Mouse (Mus musculus): ENCODE results near the gene Eda.

The Eda gene

DNA sequence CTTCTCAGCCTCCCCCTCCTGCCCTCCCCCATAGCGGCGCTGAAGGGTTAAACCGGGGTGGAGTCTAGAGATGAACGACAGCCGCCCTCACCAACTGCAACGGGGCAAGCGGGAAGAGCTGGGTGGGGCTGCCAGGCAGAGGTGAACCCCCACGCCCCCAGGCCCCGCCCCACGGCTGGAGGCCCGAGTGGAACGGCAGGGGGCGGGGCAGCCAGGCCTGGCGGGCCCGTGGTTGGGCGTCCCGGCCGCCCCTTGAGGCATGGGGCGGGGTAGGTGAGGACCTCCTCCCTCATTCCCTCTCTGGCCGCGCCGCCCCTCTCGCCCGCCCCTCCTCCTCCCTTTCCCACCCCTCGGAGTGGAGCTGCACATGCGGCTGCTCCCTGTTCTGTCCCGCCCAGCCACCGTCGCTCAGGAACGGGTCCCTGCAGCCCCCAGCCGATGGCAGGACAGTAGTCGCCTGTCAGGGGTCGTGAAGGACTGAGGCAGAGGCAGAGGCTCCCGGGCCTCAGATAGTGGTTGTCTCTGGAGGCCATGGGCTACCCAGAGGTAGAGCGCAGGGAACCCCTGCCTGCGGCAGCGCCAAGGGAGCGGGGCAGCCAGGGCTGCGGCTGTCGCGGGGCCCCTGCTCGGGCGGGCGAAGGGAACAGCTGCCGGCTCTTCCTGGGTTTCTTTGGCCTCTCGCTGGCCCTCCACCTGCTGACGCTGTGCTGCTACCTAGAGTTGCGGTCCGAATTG, at the start of gene Eda:
Eda (plus strand) TSS at position 357 of the 735 bp plus-strand sequence.
- in situ Hi-C loops (cut with MboI, MseI) = no loop called here

DNA sequence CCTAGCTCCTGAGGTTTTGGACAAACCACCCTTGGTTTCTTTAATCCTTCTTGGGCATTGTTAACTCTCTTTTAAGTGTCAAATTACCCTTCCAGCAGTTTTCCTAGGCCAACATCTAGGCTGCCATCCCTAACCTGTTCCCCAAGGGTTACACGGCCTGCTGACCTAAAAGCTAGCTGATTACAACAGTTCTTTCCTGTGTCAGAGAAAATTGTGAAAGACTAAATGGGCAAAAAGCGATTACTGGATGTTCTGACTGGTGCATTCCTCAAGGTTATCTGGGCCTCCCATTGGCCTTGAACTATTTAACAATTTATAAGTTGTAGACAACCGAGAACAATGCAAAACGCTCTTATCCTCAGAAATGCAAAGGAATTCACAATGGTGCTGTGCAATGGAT, 14.4 kb upstream of the Eda start:
- in situ Hi-C loops (cut with MboI, MseI) = no loop called here

DNA sequence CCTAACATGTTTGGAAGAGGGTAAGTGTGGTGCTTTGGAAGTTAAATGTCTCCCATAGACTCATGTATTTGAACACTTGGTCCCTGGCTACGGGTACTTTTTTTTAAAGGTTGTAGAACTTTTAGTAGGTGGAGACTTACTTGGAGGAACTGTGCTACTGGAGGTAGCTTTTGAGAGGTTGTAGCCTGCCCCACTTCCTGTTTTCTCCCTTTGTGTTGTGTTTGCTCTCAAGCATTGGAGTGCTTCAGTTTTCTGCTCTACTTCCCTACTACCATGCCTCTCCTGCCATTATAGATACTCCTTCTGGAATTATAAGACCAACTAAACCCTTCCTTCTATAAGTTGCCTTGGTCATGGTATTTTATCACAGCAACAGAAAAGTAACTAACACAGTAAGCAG, 5.3 kb upstream of the Eda start:
- in situ Hi-C loops (cut with MboI, MseI) = no loop called here

DNA sequence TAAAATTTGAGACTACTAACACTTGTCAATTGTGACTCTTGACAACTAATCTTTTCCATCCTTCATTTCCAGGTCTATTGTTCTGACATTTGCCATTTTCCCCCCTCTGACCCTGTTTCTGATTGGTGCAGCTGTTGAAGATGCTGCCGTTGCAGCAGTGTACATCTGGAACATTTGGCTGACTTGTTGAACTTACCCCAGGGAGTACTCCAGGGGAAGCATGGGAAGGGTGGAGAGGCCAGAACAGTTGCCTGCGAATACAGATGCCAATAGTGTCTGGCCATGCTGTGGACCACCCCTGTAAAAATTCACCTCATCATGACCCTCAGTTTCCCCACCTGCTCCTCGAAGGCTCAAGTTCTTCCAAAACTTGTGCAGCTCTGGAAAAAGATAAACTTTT, 1.0 kb upstream of the Eda start:
- in situ Hi-C loops (cut with MboI, MseI) = no loop called here

DNA sequence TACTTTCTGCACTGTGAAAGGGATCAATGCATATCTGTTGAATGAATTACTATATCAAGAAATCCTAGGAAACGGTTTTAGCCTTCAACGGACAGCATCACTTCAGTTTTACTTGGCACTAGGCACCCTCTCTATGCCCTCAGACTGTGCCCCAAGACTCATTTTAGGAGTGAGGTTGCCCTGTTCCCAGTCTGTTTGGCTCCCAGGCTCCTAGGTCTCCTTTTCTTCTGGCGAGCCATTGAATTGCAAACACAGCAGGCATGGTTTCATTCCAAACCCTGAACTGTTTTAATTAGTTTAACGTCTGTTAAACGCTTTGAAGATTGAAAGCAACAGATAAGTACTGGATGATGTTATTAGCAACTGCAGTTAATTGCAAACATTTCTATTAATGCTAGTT, 603 bp upstream of the Eda start:
- in situ Hi-C loops (cut with MboI, MseI) = no loop called here

DNA sequence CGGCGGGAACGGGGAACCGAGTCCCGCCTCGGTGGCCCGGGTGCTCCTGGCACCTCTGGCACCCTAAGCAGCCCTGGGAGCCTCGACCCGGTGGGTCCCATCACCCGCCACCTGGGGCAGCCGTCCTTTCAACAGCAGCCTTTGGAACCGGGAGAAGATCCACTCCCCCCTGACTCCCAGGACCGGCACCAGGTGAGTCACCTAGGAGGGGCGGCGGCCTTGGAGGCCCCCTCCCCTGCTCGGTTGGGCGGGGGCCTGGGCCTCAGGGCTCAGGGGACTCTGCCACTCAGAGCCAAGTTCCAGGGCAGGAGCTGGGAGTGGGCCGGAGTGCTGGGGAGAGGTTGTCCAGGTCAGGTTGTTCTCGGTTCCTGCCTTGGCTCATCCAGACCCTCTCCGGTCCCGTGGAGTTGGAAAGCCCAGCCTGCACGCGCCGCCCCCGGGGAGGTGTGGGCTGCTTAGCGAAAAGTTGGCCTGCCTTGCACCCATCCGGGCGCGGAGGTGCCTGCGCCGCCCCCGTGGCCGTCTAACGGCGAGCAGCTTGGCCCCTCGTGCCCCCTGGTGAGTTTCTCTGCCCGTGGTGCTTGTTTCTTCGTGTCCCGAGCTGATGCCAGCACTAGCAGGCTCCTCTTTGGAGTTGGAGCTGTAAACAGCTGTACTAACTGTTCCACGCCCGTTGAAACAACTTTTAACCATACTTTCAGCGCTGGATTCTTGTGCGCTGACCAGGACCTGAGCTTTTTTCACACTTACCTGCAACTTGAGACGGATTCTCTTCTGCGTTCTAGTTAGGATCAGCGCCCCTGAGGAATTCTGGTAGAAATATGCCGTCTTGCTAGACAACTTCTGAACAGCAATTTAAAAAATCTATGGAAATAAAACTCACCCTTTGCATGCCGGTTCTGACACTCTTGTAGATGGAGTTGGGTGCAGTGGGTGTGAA, 849 bp downstream of the Eda start:
- in situ Hi-C loops (cut with MboI, MseI) = no loop called here

DNA sequence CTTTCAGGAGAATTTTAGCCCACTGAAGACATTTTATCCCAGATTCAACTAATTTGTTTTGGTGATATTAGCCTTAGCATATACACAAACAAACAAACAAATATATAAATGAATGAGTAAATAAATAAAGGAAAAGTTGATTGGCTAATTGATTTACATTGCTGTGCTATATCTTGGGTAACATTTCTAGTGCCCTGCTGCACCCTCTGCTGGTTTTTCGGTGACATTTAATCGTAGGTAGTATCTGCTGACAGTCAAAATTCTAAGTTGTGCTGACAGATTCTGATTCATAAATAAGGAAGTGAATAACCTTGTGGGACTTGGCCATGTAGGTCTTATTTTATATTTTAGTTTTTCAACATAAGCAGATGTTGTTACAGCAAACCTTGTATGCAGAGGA, 2.9 kb downstream of the Eda start:
- in situ Hi-C loops (cut with MboI, MseI) = no loop called here

DNA sequence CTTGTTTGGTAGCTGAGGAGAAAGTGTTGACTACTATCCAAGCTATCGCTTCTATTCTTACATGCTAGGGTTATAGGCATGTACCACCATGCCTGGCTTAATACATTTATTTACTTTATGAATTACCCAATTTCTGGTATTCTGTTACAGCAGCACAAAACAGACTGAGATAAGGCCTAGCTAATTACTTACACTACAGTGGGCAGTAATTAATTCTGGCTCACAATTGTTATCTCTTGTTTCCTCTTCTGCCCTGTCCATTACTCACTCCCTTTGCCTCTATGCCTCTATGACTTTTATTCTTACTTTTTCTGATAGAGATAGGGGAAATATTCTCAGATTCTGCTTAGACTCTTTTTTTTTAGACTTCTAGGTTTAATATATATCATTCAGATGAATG, 18.0 kb downstream of the Eda start:
- in situ Hi-C loops (cut with MboI, MseI) = no loop called here

DNA sequence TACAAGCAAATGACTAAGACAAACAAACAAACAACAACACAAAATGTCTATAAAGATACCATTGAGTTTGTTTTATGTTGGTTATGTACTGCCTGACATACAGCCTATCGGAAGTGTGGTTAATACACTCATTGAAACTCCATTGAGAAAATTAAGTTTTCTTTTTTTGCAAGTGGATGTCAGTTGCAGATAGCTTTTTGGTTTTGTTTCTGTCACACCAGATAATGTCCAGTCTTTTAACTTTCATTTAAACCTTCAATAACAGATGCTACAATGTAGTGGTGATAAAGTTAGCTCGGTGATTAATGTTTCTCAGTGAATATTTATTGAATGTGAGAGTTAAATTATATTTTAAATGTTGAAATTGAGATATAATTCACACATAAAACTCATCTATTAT, 23.9 kb downstream of the Eda start:
- in situ Hi-C loops (cut with MboI, MseI) = no loop called here

DNA sequence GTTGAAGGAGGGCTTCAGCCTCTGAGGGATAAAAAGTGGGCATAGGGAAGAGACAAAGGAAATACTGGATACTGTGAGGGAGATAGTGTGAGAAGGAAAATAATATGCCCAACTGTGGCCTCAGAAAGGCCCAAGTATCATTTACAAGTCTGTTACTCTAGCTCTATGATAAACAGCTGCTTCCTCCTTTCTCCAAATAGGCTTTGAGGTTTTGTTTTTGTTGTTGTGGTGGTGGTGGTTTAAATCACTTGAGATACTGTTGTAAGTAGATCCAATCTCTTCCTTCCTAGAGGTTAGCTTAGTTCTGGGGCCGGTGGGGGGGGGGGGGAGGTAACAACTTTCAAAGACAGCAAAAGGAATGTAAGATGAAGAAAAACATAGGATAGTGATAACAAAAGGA, 143.0 kb downstream of the Eda start:
- in situ Hi-C loops (cut with MboI, MseI) = no loop called here

DNA sequence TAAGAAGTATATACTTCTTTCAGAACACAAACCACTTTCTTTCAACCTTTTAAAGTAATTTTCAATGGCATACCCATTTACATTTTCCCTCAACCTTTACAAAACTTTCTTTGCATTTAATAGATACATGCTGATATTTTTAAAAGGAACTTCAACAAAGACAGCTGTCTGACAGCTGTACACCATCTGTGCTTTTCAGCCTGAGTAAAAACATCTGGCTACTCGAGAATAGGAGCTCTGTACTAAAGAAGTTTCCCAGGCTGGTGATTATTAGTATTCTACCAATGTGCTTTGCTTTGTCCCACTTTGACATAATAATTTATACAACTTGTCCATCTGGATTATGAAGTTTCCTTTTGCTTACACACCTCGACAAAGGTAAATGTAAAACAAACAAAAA, 219.9 kb downstream of the Eda start:
- in situ Hi-C loops (cut with MboI, MseI) = no loop called here

DNA sequence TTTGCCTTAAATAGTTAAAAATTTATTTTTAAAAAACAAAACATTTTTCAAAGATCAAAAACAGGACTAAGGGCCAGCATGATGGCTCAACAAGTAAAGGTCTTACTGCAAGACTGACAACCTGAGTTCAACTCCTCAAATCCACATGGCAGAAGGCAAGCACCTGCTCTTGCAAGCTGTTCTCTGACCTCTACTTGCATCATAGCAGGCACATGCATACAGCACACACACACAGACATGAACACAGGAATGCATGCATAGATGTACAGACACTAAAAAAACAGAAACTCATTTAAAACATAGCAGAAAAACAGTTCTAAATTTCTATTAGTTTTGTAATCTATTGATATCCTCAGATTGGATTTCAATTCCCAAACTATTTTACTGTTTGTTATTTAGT, 338.2 kb downstream of the Eda start:
- in situ Hi-C loops (cut with MboI, MseI) = no loop called here

DNA sequence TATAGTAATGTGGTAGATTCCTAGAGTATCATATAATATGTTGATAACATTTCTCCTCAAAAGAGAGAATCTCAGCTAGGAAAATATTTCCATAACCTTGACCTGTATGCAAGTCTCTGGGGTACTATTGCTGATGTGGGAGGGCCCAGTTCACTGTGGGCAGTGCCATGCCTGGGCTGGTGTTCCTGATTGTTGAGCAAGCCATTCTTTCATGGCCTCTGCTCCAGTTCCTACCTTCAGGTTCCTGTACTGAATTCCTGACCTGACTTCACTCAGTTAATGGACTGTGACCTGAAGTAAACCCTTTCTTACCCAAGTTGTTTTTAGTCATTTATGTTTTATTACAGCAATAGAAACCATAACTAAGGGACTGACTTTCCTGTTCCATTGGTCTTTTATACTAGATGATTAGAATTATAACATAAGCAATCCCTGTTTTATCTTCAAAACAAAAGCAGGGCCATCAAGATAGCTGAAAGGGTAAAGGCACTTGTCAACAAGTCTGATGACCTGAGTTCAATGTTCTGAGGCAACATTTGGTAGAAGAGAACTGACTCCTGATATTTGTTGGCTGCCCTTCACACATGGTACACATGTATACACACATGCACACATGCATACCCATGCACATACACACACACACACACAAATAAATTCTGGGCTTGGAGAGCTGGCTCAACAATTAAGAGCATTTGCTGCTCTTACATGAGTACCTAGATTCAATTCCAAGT, 338.9 kb downstream of the Eda start:
- in situ Hi-C loops (cut with MboI, MseI) = no loop called here

DNA sequence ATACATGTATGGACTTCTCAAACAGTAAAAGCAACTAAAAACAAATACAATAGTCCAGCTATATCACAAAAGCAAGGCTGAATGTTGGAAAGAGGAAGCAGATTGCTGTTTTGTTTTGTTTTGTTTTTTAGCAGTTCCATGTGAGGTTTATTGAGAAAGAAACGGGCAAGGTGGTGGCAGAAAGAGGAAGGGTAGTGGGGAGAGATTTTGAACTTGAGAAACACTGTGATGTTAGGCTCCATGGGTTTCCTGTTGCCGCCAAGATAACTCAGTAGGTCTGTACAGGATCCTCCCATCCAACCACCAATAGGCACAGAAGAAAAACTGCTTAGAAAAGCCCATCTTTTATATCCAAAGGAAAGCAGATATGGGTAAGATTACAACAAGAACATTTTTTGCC, 365.3 kb downstream of the Eda start:
- in situ Hi-C loops (cut with MboI, MseI) = no loop called here

DNA sequence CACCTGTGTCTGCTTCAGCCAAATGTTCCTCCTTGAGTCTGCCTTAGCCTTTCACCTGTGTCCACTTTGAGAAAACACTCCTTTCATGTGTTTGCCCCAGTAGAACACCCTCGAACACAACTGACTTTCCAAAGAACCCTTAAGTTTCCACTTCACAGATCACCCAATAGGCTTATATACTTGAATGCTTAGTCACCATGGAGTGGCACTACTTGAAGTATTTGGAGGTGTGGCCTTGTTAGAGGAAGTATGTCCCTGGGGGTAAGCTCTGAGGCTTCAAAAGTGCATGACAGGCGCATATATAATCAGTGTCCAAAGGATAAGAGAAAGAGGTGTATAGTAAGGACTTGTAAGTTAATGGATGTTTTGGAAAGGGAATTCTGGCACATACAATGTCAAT, 369.0 kb downstream of the Eda start:
- in situ Hi-C loops (cut with MboI, MseI) = no loop called here

DNA sequence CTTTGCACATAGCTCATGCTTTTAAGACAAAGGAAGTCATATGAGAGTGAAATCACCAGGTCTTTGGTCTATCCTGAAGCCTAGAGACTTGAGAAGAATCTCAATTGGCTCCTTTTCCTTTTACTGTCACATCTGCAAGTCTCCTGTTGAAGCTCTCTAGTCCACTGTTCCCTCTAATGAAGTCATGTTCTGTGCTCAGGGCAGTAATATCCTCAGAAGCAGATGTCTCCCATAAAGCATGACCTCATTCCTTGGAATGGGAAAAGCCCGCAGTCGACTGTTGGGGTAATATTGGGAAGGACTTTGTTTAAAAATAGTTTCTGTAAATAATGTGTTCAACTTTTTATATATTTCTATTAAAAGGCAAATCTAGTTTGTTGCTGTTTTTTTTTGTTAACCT, 381.6 kb downstream of the Eda start:
- in situ Hi-C loops (cut with MboI, MseI) = no loop called here

DNA sequence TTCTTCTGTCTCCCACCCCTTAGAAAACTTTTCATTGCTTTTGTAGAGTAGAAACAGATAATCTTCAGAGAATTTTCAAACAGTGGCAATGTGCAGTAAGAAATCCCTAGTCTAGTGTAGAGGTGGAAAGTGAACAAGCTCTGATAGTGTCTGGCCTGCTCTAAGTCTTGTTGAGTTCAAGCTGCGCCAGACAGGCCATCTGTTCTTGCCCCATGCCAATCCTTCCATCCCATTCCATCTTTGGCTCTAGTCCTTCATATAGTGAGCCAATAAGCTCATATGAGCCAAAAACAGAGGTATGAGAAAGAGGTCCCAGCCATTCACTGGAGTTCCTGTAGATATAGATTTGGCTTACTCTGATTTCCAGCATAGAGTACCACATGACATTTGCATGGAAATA, 414.5 kb downstream of the Eda start:
- in situ Hi-C loops (cut with MboI, MseI) = no loop called here

DNA sequence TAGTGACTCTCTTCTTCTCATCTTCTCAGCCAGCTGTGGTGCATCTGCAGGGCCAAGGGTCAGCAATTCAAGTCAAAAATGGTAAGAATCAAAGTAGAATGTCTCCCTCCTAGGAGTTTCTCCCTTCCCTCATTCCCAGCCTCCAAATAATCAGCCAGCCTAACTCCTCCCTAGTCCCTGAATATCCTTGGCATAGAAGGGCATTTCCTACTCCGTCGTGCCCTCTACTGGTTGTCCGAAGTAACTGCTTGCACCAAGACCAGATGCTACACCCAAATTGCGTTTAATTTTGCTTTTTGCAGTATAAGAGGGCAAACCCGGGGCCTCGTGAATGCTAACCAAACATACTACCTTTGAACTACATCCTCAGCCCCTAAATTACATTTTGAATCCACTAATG, 416.9 kb downstream of the Eda start:
- in situ Hi-C loops (cut with MboI, MseI) = no loop called here

DNA sequence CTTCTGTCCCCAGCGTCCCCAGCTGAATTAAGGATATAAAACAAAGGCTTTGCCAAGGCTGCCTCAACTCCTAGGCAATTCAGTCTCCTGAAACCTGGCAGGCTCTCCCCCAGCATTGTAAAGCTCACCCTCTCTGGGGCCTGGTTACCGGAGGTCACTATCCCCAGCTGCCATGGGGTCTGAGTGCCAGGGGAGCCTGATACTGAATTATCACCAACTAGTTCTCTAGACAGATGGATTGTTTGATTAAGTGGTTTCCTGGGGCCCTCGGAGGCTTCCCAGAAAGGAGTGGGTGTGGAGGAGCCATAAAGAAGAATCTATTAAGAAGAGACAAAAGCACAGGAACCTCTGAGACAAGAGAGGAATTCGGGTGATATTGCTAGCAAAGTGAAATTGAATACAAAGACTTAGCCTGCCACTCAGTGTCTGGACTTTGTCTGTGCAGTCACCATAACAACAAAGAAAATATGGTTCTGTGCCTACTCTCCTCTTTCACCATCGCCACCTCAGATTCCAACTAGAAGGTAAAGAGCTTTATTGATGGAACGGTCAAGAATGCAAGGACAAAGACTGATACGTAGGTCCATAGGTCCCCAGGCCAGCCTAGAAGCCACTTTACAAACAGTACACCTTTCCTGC, 418.9 kb downstream of the Eda start:
- in situ Hi-C loops (cut with MboI, MseI) = no loop called here

DNA sequence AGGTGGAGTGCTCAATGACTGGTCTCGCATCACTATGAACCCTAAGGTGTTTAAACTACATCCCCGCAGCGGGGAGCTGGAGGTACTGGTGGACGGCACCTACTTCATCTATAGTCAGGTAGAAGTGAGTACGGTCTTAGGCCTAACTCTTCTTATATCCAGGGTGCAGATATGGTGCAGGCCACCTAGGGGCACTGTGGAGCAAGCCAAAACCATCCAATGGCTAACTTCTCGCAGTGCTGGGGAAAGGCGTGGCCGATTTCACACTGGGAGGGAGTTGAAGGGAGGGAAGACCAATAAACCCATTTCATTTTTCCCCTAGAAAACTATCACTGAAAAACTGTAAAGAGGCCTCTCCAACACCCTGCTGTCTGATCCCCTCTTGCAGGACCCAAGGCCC, 419.6 kb downstream of the Eda start:
- in situ Hi-C loops (cut with MboI, MseI) = no loop called here

DNA sequence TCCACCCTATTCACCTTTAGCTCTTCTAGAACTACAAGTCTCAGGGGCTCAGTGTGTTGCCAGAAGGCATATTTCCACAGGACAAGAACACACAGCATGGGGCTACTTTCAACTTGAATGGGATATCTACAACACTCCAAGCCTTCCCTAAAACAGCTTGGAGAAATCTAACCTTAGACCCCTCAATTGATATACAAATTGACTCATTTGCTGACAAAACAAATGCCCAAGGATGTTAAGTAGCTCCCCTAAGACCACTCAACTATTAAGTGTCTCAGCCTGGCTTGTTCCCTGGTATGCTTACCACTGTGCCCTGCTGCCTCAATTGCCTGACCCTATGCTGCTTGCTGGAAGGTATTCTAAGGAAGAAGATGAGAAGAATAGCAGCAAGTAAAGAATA, 425.5 kb downstream of the Eda start:
- in situ Hi-C loops (cut with MboI, MseI) = loop anchor here (5.0 kb wide), 1 partner anchor 86 kb away; no protein-coding TSS in a partner anchor

DNA sequence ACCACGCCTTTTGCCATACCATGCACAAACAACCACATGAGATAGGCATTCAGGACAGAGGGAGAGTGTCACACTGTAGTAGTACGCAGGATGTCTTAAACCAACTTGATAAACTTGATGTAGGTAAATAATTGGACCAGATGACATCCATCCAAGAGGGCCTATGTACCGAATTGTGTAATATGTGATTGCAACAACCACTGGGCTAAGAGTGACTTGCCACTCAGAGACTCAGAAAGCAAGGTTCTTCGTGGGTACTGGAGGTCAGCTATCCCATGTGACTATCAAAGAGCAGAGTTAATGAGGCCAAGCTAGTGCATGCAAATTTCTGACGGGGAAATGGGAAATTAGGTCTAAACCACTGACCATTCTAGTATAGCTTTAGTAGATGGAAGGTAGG, 426.3 kb downstream of the Eda start:
- in situ Hi-C loops (cut with MboI, MseI) = loop anchor here (5.0 kb wide), 1 partner anchor 86 kb away; no protein-coding TSS in a partner anchor
